Mouse (Mus musculus) hindbrain, embryonic 14.5 days (tissue): ENCODE measurements around the gene Scap. TPM values are rescaled to one million over a fixed set of nuclear protein-coding genes. Genes with fewer than 3 reads are reported as not detected.
A peak's percentile ranks its signal among the peaks of the same experiment; 100 is the strongest.

Source experiments
- ATAC-seq: fragments of 200-750 bp; cut with Nextera tagmentation; 2 replicates; pipeline ENCODE4 v1.8.0; 2017; ENCODE audit warnings: moderate number of reproducible peaks, mild to moderate bottlenecking, moderate TSS enrichment, moderate library complexity; ENCODE audit not compliant: low FRiP score
- DNase-seq: peaks from one replicate; pipeline ENCODE4 v3.0.0-alpha.2; 2015; ENCODE audit warnings: low spot score
- H3K27ac ChIP-seq: fragments of 300-500 bp; sonication (generic); 2 replicates; pipeline ENCODE4 v1.5.1; 2014; ENCODE audit warnings: mild to moderate bottlenecking, moderate library complexity
- H3K27me3 ChIP-seq: fragments of 300-500 bp; sonication (generic); 2 replicates; pipeline ENCODE4 v1.6.1; 2014; ENCODE audit warnings: mild to moderate bottlenecking, low read length, mixed read lengths; ENCODE audit not compliant: control insufficient read depth, insufficient read depth
- H3K36me3 ChIP-seq: fragments of 300-500 bp; sonication (generic); replicated peaks from 2 replicates; pipeline ENCODE4 v1.6.1; 2014; ENCODE audit not compliant: control insufficient read depth, insufficient read depth
- H3K4me1 ChIP-seq: fragments of 300-500 bp; sonication (generic); replicated peaks from 2 replicates; pipeline ENCODE4 v1.6.1; 2014; ENCODE audit warnings: antibody characterized with exemption, low read length, mixed read lengths; ENCODE audit not compliant: control insufficient read depth, insufficient read depth
- H3K4me2 ChIP-seq: fragments of 300-500 bp; sonication (generic); replicated peaks from 2 replicates; pipeline ENCODE4 v1.6.1; 2014; ENCODE audit warnings: mild to moderate bottlenecking, moderate library complexity
- H3K4me3 ChIP-seq: fragments of 300-500 bp; sonication (generic); replicated peaks from 2 replicates; pipeline ENCODE4 v1.5.1; 2014; ENCODE audit warnings: mild to moderate bottlenecking, low read length
- H3K9ac ChIP-seq: fragments of 300-500 bp; sonication (generic); 2 replicates; pipeline ENCODE4 v1.6.1; 2014
- H3K9me3 ChIP-seq: fragments of 300-500 bp; sonication (generic); 2 replicates; pipeline ENCODE4 v1.6.1; 2016; ENCODE audit warnings: low read length; ENCODE audit not compliant: control insufficient read depth
- WGBS: fragments of 180-500 bp; shearing (Covaris S2); extraction: QIAGEN DNeasy Blood & Tissue Kit; methylation state at CpG from one replicate; pipeline ENCODE4 v1.1.7; 2014; 5-methylcytosine and 5-hydroxymethylcytosine counted together
- polyA plus RNA-seq: library from polyadenylated mRNA; unstranded; fragments of >200 nt; fragmentation: Nextera tagmentation; extraction: Ambion mirVana; gene quantifications from 2 replicates; pipeline ENCODE4 v1.2.1, GENCODE M21; 2014

Scap gene
- polyA plus RNA-seq, 1 experiment from 2014 or later = 53.5 TPM

GRCm38 (mm10) chr9:110304969-110305651 lies 28.0 kb upstream of the Scap start, which contains the start of gene Elp6:
Elp6 (plus strand) TSS chr9:110305173.
- peaks cover 3% of the 10 kb centered on the region for H3K36me3 ChIP-seq
- H3K9me3 ChIP-seq = no peaks in the 10 kb centered on the region
- under 1% methylated on average over 46 of the region's 46 CpGs for WGBS
- peak within 1 kb of the TSS; percentile 66 for H3K4me2 ChIP-seq
- peak within 1 kb of the TSS; percentile 53 for H3K4me3 ChIP-seq
- ATAC-seq (peak; percentile 98), DNase-seq (peak; percentile 91)
- H3K4me1 ChIP-seq = peaks cover 16% of the 10 kb centered on the region
- peak within 1 kb of the TSS; percentile 69 for H3K9ac ChIP-seq
- peak within 1 kb of the TSS; percentile 95 for H3K27ac ChIP-seq
- H3K27me3 ChIP-seq = no peaks in the 10 kb centered on the region

- H3K4me1 ChIP-seq = peaks cover 16% of the 10 kb centered on the region
- no peak for DNase-seq
- peak overlapping the region; percentile 66 for H3K4me2 ChIP-seq
- WGBS = 94% methylated on average over 5 of the region's 5 CpGs
- no peak overlapping the region for H3K4me3 ChIP-seq
- peaks cover 15% of the 10 kb centered on the region for H3K36me3 ChIP-seq
- H3K27me3 ChIP-seq = no peaks in the 10 kb centered on the region
- no peaks in the 10 kb centered on the region for H3K9me3 ChIP-seq
- H3K27ac ChIP-seq = no peak overlapping the region
- ATAC-seq = no peak
- H3K9ac ChIP-seq = no peak overlapping the region
Observed at GRCm38 (mm10) chr9:110306371-110306770, 26.7 kb upstream of the Scap start.

- ATAC-seq = no peak
Observed at GRCm38 (mm10) chr9:110314706-110315105, 18.4 kb upstream of the Scap start.

GRCm38 (mm10) chr9:110315410-110315809 lies 17.7 kb upstream of the Scap start:
- Histone ChIP-seq H3K9me3 (no peaks in the 10 kb centered on the region), H3K36me3 (peaks cover 78% of the 10 kb centered on the region), H3K4me3 (no peak overlapping the region), H3K9ac (no peak overlapping the region), H3K27ac (no peak overlapping the region), H3K27me3 (no peaks in the 10 kb centered on the region), H3K4me1 (no peaks in the 10 kb centered on the region), H3K4me2 (no peak overlapping the region)
- DNase-seq (no peak), ATAC-seq (no peak)
- WGBS = 95% methylated on average over 6 of the region's 6 CpGs

More at GRCm38 (mm10) chr9:110314706-110315105, 18.4 kb upstream of the Scap start:
- no peak for DNase-seq
- Histone ChIP-seq H3K9ac (no peak overlapping the region), H3K27ac (no peak overlapping the region), H3K9me3 (no peaks in the 10 kb centered on the region), H3K4me1 (no peaks in the 10 kb centered on the region), H3K4me2 (no peak overlapping the region), H3K4me3 (no peak overlapping the region), H3K27me3 (no peaks in the 10 kb centered on the region), H3K36me3 (peaks cover 83% of the 10 kb centered on the region)
- WGBS = 80% methylated on average over 5 of the region's 5 CpGs

- Histone ChIP-seq H3K4me3 (no peak overlapping the region), H3K27me3 (no peaks in the 10 kb centered on the region), H3K4me1 (no peaks in the 10 kb centered on the region), H3K27ac (no peak overlapping the region), H3K9ac (no peak overlapping the region), H3K36me3 (peaks cover 75% of the 10 kb centered on the region), H3K9me3 (no peaks in the 10 kb centered on the region), H3K4me2 (no peak overlapping the region)
- 97% methylated on average over 8 of the region's 8 CpGs for WGBS
- no peak for DNase-seq
- ATAC-seq = no peak
Observed at GRCm38 (mm10) chr9:110315904-110316303, 17.2 kb upstream of the Scap start.

GRCm38 (mm10) chr9:110316503-110316902 lies 16.6 kb upstream of the Scap start:
- no peak overlapping the region for H3K4me2 ChIP-seq
- DNase-seq = no peak
- no peak overlapping the region for H3K9ac ChIP-seq
- no peaks in the 10 kb centered on the region for H3K4me1 ChIP-seq
- H3K27ac ChIP-seq = no peak overlapping the region
- peaks cover 75% of the 10 kb centered on the region for H3K36me3 ChIP-seq
- H3K9me3 ChIP-seq = no peaks in the 10 kb centered on the region
- ATAC-seq = no peak
- H3K4me3 ChIP-seq = no peak overlapping the region
- no peaks in the 10 kb centered on the region for H3K27me3 ChIP-seq
- WGBS = 95% methylated on average over 8 of the region's 8 CpGs

- 71% methylated on average over 10 of the region's 10 CpGs for WGBS
- no peak for ATAC-seq
- Histone ChIP-seq H3K27me3 (no peaks in the 10 kb centered on the region), H3K9ac (no peak overlapping the region), H3K4me2 (no peak overlapping the region), H3K27ac (no peak overlapping the region), H3K4me3 (no peak overlapping the region), H3K36me3 (peaks cover 49% of the 10 kb centered on the region), H3K4me1 (no peaks in the 10 kb centered on the region), H3K9me3 (no peaks in the 10 kb centered on the region)
- no peak for DNase-seq
Observed at GRCm38 (mm10) chr9:110320769-110321168, 12.3 kb upstream of the Scap start.

GRCm38 (mm10) chr9:110322972-110323371 lies 10.1 kb upstream of the Scap start:
- H3K36me3 ChIP-seq = peaks cover 29% of the 10 kb centered on the region
- ATAC-seq = no peak

GRCm38 (mm10) chr9:110324181-110324580 lies 8.9 kb upstream of the Scap start:
- 87% methylated on average over 1 of the region's 1 CpGs for WGBS
- no peaks in the 10 kb centered on the region for H3K9me3 ChIP-seq
- no peaks in the 10 kb centered on the region for H3K4me1 ChIP-seq
- no peaks in the 10 kb centered on the region for H3K27me3 ChIP-seq
- ATAC-seq = no peak
- H3K27ac ChIP-seq = no peak overlapping the region
- peaks cover 25% of the 10 kb centered on the region for H3K36me3 ChIP-seq
- no peak overlapping the region for H3K4me2 ChIP-seq
- H3K9ac ChIP-seq = no peak overlapping the region
- no peak overlapping the region for H3K4me3 ChIP-seq
- DNase-seq = no peak

More at GRCm38 (mm10) chr9:110322972-110323371, 10.1 kb upstream of the Scap start:
- no peak for DNase-seq
- H3K9me3 ChIP-seq = no peaks in the 10 kb centered on the region
- no peak overlapping the region for H3K4me2 ChIP-seq
- H3K9ac ChIP-seq = no peak overlapping the region
- no peak overlapping the region for H3K4me3 ChIP-seq
- H3K27ac ChIP-seq = no peak overlapping the region
- no peaks in the 10 kb centered on the region for H3K4me1 ChIP-seq
- no peaks in the 10 kb centered on the region for H3K27me3 ChIP-seq
